Mouse (Mus musculus) ovary, postnatal 14 days (tissue): ENCODE results near the gene Rusc1.
"Not testable (repeated sequence)": the region's sequence is repeated elsewhere in the genome, so short reads cannot be mapped to it uniquely, and the experiment has no call there.

Experiments used
- DNase-seq: peaks from one replicate; pipeline ENCODE4 v3.0.0; 2022; ENCODE audit warnings: low spot score

Gene Rusc1

GRCm38 (mm10) chr3:89091811-89092508, 1.2 kb downstream of the Rusc1 start:
- no peak for DNase-seq

- peak; percentile 84 for DNase-seq
These were observed 2.1 kb downstream of the Rusc1 start for GRCm38 (mm10) chr3:89090694-89091655.

GRCm38 (mm10) chr3:89089882-89090591, 3.1 kb downstream of the Rusc1 start:
- DNase-seq = peak; percentile 58

- DNase-seq = no peak
These were observed 4.1 kb downstream of the Rusc1 start for GRCm38 (mm10) chr3:89088974-89089373.

- DNase-seq = peak; percentile 67
These were observed 5.6 kb downstream of the Rusc1 start for GRCm38 (mm10) chr3:89087338-89088110.

GRCm38 (mm10) chr3:89084654-89085190, 8.4 kb downstream of the Rusc1 start:
- no peak for DNase-seq

GRCm38 (mm10) chr3:89084133-89084532, 9.0 kb downstream of the Rusc1 start:
- DNase-seq = no peak

- not testable (repeated sequence) for DNase-seq
These were observed 10.8 kb downstream of the Rusc1 start for GRCm38 (mm10) chr3:89082287-89082686.

- DNase-seq = no peak
These were observed 15.7 kb downstream of the Rusc1 start for GRCm38 (mm10) chr3:89077383-89077782.

- no peak for DNase-seq
These were observed 25.8 kb downstream of the Rusc1 start for GRCm38 (mm10) chr3:89067265-89067664.

- DNase-seq = no peak
These were observed 31.4 kb downstream of the Rusc1 start for GRCm38 (mm10) chr3:89061696-89062095.

- peak; percentile 11 for DNase-seq
These were observed 34.3 kb downstream of the Rusc1 start for GRCm38 (mm10) chr3:89058783-89059182.

GRCm38 (mm10) chr3:89058361-89058760, 34.8 kb downstream of the Rusc1 start:
- no peak for DNase-seq

- DNase-seq = no peak
These were observed 49.8 kb downstream of the Rusc1 start for GRCm38 (mm10) chr3:89043359-89043758.
